Mouse (Mus musculus) macrophage (primary cell): ENCODE results near the gene Ginm1. TPM values are rescaled to one million over a fixed set of nuclear protein-coding genes. Genes with fewer than 3 reads are reported as not detected.
"Not testable (repeated sequence)": the region's sequence is repeated elsewhere in the genome, so short reads cannot be mapped to it uniquely, and the experiment has no call there.

Source experiments
- H3K27ac ChIP-seq: fragments of 350-480 bp; formaldehyde crosslinking; 2 replicates; pipeline ENCODE4 v1.9.0; 2021
- H3K36me3 ChIP-seq: fragments of 350-480 bp; formaldehyde crosslinking; 2 replicates; pipeline ENCODE4 v1.9.0; 2021; ENCODE audit errors: inconsistent target
- H3K4me3 ChIP-seq: fragments of 350-480 bp; formaldehyde crosslinking; 2 replicates; pipeline ENCODE4 v1.9.0; 2021; ENCODE audit errors: inconsistent target
- H3K79me2 ChIP-seq: fragments of 350-480 bp; formaldehyde crosslinking; 2 replicates; pipeline ENCODE4 v1.9.0; 2021; ENCODE audit errors: inconsistent target
- WGBS: methylation state at CpG from one replicate; pipeline ENCODE4 v1.1.7; 2026; ENCODE audit warnings: inconsistent platforms; ENCODE audit not compliant: missing documents; 5-methylcytosine and 5-hydroxymethylcytosine counted together
- polyA plus RNA-seq: library from polyadenylated mRNA; stranded (reverse); fragments of 250-400 nt; gene quantifications from 3 replicates; pipeline ENCODE4 v1.2.4, GENCODE M21; 2018; ENCODE audit warnings: inconsistent platforms

Gene Ginm1
- polyA plus RNA-seq, 1 experiment from 2014 or later, result 123 TPM

DNA sequence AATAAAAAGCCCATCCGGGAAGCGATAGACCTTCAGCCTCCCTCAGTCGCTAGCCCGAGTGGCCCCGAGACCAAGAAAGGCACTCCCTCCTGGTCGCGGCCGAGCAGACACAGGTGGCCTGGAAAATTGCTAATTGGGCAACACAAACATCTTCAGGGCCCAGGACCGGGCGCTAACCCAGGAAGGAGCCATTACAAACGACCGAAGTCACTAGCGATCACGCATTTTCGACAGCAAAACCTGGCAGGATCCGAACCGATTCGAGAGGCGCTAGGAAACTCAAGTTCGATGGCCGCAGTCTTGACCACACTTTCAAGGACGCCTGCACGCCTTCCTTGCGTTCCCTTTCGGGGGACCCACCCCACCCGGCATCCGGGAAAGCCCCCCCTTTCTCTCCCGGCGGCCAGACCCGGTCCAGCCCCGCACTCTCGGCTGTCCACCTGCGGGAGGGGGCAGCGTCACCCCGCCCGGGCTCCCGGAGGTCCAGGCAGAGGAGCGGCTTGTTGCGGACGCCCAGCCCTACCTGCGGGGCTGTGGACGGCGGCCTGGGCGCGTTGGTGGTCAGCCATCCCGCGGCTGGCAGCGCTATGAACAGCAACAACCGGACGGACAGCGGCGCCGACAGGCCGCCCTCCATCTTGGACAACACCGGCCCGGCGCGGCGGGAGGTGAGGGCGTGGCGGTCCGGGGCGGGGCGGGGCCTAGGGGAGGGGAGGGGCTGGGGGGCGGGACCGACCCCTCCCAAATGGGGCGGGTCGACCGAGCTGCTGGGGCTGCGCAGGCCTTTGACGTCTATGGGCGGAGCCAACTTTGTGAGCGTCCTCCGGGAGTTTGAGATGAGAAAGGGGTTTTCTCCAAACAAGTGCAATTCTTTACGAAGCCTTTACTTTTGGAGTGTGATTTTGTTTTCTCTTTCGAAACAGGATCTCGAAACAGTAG, 12.1 kb downstream of the Ginm1 start:
- H3K79me2 ChIP-seq, result no peaks in the 10 kb centered on the region
- peaks cover 5% of the 10 kb centered on the region; the same call in 1 of the 2 replicates for H3K36me3 ChIP-seq
- H3K27ac ChIP-seq, result 0 out of 2 replicates have a peak overlapping the region, but pooled peaks have one; percentile 22
- 1% methylated on average over 73 of the region's 77 CpGs for WGBS
- peak overlapping the region; percentile 85 for H3K4me3 ChIP-seq

DNA sequence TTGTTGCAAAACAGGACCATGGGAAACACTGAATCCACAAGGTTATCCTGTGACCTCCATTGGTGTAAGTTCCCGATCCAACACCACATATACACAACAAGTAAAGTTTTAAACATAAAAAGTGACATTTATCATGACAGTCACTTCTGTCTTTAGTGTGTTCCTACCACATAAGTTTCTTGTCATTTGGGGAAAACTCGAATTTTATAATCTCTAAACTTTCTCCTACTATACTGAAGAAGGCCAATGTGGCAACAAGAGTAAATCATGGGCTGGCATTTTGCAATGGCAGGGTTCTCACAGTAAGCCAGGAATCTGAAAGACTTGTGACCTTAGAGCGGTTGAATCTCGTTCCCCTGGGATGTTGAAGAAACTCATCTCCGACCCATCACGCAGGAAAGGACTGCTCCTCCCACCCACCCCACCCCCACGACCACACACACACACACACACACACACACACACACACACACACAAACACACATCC, 12.8 kb downstream of the Ginm1 start:
- Histone ChIP-seq H3K79me2 (no peaks in the 10 kb centered on the region), H3K36me3 (peaks cover 12% of the 10 kb centered on the region; the same call in 1 of the 2 replicates), H3K27ac (no peak overlapping the region), H3K4me3 (peak overlapping the region; percentile 85)
- 33% methylated on average over 5 of the region's 7 CpGs for WGBS

DNA sequence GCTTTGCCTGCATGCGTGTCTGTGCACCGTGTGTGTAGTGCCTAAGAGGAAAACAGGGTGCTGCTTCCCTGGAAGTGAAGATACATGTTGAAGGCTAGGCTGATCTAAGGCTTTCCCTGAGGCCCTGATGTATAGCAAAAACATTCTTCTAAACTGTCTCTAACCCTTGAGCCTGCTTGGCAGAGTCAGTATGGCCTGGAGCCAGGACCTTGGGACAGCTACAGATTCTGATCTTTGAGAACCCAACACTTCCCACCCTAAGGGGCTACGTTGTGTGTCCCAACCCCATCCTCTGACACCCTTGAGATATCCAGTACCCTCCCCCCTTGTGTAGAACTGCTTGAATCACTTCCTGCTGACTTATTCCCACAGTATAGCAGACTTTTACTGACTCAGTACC, 14.3 kb downstream of the Ginm1 start:
- WGBS, result 88% methylated on average over 3 of the region's 3 CpGs
- Histone ChIP-seq H3K36me3 (peaks cover 26% of the 10 kb centered on the region; the same call in 1 of the 2 replicates), H3K27ac (no peak overlapping the region)

DNA sequence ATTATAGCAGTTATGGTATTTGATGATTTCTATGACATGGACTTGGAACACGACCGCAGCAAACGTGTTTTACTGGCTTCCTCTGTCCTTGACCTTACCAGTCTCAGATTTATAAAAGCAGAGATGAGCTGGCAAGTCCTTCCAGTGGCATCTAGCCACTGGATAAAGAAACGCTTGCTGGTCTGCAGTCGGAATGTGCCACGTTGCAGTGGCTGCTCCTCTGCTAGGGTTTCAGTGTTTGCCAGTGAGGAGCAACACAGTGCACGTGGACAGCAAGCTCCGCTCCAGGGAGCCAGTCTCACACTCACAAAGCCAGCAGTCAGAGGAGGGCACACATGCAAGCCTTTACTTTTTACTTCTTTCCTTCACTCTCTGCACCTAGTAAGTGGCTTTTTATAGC, 17.2 kb downstream of the Ginm1 start:
- WGBS, result 98% methylated on average over 8 of the region's 8 CpGs
- no peak overlapping the region for H3K27ac ChIP-seq
- no peak overlapping the region for H3K4me3 ChIP-seq
- no peaks in the 10 kb centered on the region for H3K79me2 ChIP-seq
- H3K36me3 ChIP-seq, result peaks cover 46% of the 10 kb centered on the region

More for the DNA sequence above, 14.3 kb downstream of the Ginm1 start:
- H3K79me2 ChIP-seq, result no peaks in the 10 kb centered on the region
- no peak overlapping the region for H3K4me3 ChIP-seq

DNA sequence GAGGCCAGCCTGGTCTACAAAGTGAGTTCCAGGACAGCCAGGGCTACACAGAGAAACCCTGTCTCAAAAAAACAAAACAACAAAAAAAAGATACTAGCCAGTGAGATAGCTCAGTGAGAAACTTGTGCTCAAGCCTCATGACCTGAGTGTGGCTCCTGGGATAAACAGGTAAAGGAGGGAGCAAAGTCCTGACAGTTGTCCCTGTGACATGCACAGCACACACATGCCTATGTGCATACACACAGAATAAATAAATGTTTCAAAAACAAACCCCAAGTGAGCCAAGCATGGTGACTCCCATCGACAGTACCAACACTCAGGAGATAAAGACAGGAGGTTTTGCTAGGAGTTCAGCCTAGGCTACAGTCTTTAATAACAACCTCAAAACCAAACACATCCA, 19.9 kb downstream of the Ginm1 start:
- peaks cover 72% of the 10 kb centered on the region for H3K36me3 ChIP-seq
- no peak overlapping the region for H3K27ac ChIP-seq
- 100% methylated on average over 1 of the region's 1 CpGs for WGBS
- H3K4me3 ChIP-seq, result no peak overlapping the region
- no peaks in the 10 kb centered on the region for H3K79me2 ChIP-seq

DNA sequence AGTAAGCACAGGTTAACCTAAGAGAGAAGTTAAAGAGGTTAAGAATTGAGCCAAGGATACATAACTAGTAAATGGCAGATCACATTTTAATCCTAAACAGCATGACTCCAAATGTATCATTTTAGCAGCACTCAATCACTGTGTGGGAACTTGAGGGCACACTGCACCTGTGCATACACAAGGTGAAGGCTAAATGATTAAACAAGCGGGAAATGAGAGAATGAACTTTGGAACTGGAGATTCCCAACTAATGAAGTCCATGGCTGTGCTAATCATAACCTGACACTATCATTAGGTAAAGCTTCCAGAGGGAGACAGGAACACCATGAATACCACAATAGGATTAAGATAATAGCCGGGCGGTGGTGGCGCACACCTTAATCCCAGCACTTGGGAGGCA, 20.3 kb downstream of the Ginm1 start:
- Histone ChIP-seq H3K27ac (no peak overlapping the region), H3K4me3 (no peak overlapping the region), H3K79me2 (no peaks in the 10 kb centered on the region), H3K36me3 (peaks cover 76% of the 10 kb centered on the region)
- WGBS, result 95% methylated on average over 4 of the region's 4 CpGs

DNA sequence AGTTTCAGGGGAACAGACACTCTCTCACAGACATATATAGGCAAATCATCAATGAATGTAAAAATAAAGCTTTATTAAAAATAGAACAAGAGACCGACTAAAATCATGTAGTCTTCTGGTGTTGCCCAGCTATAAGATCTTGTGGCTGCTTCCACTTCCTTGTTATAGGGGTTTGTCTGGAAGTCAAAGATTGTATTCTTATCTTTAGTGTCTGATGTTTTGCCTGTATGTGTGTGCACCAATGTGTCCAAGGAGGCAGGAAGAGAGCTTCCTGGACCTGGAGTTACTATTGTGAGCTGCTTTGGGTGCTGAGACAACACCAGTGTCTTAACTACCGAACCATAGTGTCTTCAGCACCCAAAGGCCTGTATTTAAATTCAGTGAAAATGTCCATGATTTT, 35.1 kb downstream of the Ginm1 start:
- 77% methylated on average over 2 of the region's 2 CpGs for WGBS
- H3K36me3 ChIP-seq, result peaks cover 59% of the 10 kb centered on the region
- no peak overlapping the region for H3K27ac ChIP-seq
- H3K79me2 ChIP-seq, result no peaks in the 10 kb centered on the region
- no peak overlapping the region for H3K4me3 ChIP-seq

DNA sequence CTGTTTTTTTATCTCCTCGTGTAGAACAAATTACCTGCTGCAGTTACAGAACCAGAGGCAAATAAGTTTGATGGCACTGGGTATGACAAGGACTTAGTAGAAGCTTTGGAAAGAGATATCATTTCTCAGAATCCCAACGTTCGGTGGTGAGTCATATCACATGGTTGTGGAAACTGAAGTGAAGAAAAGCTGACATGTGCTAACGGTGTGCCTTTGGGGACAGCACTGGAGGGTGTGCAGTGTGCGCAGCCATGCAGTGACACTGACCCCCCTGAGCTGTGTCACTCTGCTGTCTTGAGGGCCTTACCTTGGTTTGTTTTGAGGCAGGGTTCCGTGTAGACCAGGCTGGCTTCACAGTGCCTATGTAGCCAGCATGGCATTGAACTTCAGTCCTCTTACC, 43.9 kb downstream of the Ginm1 start:
- Histone ChIP-seq H3K79me2 (no peaks in the 10 kb centered on the region), H3K27ac (no peak overlapping the region), H3K4me3 (no peak overlapping the region), H3K36me3 (peaks cover 74% of the 10 kb centered on the region)
- 93% methylated on average over 6 of the region's 6 CpGs for WGBS

DNA sequence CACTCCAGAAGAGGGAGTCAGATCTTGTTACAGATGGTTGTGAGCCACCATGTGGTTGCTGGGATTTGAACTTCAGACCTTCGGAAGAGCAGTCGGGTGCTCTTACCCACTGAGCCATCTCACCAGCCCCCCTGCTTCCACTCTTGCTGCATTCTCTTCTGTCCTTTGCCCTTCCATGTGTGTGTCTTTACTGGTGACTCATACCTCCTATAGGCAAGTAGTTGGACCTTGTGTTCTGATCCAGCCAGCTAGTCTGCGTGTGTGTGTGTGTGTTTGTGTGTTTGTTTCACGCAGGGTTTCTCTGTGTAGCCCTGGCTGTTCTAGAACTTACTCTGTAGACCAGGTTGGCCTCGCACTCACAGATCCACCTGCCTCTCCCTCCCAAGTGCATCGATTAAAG, 47.1 kb downstream of the Ginm1 start:
- not testable (repeated sequence) for H3K79me2 ChIP-seq, H3K4me3 ChIP-seq, H3K27ac ChIP-seq
- 92% methylated on average over 4 of the region's 6 CpGs for WGBS
- peaks cover 73% of the 10 kb centered on the region for H3K36me3 ChIP-seq

DNA sequence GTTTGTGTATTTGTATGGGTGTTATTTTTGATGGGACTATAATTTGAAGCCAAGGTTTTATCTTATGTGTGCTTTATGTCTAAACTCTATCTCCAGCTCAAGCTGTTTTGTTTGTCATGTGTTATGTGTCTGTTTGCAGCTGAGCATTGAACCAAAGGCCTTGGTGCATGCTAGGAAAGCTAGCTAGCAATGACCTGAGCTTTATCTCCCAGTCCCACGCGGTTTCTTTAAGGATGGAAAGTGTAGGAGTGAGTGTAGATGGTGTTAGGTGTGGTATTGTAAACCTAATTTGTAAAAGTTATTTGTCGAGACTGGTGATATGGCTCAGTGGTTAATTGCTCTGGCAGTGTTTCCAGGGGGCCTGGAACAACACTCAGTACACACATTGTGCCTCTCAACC, 54.7 kb downstream of the Ginm1 start:
- 93% methylated on average over 3 of the region's 3 CpGs for WGBS

DNA sequence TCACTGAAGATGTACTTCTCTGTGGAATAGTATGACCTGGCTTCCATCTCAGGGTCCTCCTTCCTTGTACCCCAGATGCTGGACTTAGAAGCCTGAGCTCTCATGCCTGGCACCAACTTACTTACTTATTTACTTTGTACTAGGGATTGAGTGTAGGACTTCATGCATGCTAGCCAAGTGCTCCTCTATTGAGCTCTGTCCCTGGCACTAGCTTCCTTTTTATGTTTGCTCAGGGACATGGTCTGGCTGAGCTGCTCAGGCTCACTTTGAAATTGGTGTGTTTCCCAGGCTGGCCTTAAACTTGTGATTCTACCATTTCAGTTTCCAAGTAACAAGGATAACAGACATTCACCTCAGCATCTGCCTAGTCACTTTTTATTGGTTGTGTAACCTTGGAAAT, 55.5 kb downstream of the Ginm1 start:
- Histone ChIP-seq H3K79me2 (peaks cover 77% of the 10 kb centered on the region), H3K4me3 (no peak overlapping the region), H3K36me3 (peaks cover 22% of the 10 kb centered on the region; the same call in 1 of the 2 replicates), H3K27ac (no peak overlapping the region)

More for the DNA sequence above, 54.7 kb downstream of the Ginm1 start:
- no peak overlapping the region for H3K27ac ChIP-seq
- H3K79me2 ChIP-seq, result peaks cover 69% of the 10 kb centered on the region
- H3K36me3 ChIP-seq, result peaks cover 27% of the 10 kb centered on the region
- no peak overlapping the region for H3K4me3 ChIP-seq

DNA sequence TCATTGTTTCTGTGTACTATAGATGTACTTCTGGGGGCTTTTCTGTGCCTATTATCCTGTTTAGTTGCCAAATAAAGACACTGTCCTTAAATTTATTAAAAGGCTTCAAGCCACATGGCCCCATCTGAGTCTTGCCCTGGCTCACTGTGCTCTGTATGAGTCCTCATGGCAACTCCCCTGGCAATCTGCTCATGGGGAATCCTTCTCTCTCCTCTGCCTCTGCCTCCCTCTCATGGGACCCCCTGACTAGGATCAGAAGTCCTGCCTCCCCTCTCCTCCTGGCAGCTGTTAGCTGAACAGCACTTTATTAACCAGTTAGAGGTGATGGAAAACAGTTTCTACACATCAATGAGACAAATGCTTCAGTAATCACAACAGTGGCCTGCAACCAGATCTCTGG, 61.0 kb downstream of the Ginm1 start:
- Histone ChIP-seq H3K36me3 (no peaks in the 10 kb centered on the region), H3K27ac (no peak overlapping the region), H3K79me2 (peaks cover 100% of the 10 kb centered on the region), H3K4me3 (no peak overlapping the region)

DNA sequence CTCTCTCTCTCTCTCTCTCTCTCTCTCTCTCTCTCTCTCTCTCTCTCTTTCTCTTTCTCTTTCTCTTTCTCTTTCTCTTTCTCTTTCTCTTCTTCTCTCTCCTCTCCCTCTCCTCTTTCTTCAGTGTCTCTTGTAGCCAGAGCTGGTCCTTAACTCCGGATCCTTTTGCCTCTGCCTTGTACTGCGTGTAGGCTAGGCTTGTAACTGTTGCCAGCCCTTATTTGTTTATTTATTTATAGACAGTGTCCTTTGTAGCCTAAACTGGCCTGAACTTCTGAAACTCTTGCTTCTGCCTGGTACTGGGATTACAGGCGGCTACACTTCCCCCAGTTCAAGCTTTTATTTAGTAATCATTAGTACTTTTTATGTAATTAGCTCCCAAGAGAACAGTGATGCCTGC, 65.6 kb downstream of the Ginm1 start:
- Histone ChIP-seq H3K36me3 (no peaks in the 10 kb centered on the region), H3K4me3 (peak overlapping the region; percentile 99), H3K79me2 (peaks cover 60% of the 10 kb centered on the region), H3K27ac (no peak overlapping the region)
- WGBS, result 8% methylated on average over 3 of the region's 3 CpGs

DNA sequence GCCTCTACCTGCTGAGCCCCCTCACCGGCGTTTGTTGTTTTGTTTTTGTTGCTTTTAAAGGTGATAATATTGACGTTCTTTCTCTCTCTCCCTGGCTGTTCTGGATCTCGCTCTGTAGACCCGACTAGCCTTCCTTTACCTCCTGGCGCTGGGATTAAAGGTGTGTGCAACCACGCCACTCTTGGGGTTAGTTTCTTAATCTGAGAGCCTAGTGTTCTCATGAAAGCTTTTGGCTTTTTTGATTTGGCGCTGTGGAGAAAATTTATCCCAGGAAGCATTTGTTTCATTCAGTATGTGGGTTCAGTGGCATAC, 66.2 kb downstream of the Ginm1 start:
- Histone ChIP-seq H3K27ac (peak overlapping the region; percentile 68), H3K36me3 (no peaks in the 10 kb centered on the region), H3K4me3 (peak overlapping the region; percentile 99), H3K79me2 (peaks cover 54% of the 10 kb centered on the region)
- 1% methylated on average over 8 of the region's 8 CpGs for WGBS

DNA sequence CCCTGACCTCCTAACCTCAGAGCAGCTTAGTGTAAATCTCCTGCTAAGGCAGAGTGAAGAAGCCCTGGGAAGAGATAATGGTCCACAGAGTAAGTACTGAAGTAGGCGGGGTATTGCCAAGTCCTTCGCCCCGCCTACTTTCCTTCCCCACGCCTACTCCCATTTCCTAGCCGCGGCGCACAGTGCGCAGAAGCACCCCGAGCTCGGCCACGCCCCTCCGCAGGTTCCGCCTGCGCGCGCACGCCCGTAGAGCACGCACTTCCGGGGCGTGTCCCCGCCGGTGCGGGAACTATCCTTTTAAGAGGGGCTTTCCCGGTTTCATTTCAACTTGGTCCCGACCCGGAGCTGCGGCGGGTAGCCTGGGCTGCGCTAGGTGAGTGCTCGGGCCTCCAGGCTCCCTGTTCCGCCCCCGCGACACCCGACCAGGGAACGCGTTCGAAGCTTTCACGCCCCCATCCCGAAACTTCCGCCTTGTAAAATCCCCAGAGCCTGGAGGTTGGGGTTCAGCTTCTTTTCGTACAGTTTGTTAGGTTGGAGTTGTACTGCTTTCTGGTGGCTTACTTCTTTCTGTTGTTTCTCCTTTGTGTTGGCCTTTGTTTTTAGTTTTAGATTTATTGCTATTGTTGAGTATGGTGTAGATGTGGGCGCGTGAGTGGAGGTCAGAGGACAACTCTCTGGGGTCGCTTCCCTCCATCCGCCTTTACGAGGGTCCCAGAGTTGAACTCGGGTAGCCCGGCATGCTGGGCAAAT, 66.7 kb downstream of the Ginm1 start, which contains the start of gene Katna1:
Katna1 (plus strand) TSS at position 250 of the 750 bp plus-strand sequence.
- Histone ChIP-seq H3K27ac (peak within 1 kb of the TSS; percentile 68), H3K36me3 (no peaks in the 10 kb centered on the region), H3K79me2 (peaks cover 49% of the 10 kb centered on the region), H3K4me3 (peak within 1 kb of the TSS; percentile 99)
- WGBS, result under 1% methylated on average over 47 of the region's 49 CpGs
